Mouse (Mus musculus) heart, postnatal 36 days (tissue): Measurements from ENCODE around the gene 1810009A15Rik. TPM values are rescaled to one million over a fixed set of nuclear protein-coding genes. Genes with fewer than 3 reads are reported as not detected.
"Not testable (repeated sequence)": the region's sequence is repeated elsewhere in the genome, so short reads cannot be mapped to it uniquely, and the experiment has no call there.

ENCODE experiments used
- DNase-seq, 2 experiments: peaks; one replicate each; pipeline ENCODE4 v3.0.0; 2021 to 2022
- intact Hi-C: fragments of 180-260 bp; cut with DNase I; formaldehyde crosslinking; loops from one replicate; pipeline ENCODE4 v1.15.1; 2025
- total RNA-seq, 2 experiments: library from RNA; stranded (reverse); gene quantifications; 2 replicates each; pipeline ENCODE4 v1.2.3; 2021

The 1810009A15Rik gene
- 10 to 100 TPM; 18.7 to 20.4 TPM for total RNA-seq

GRCm38 (mm10) chr19:8888511-8889385, at the start of gene 1810009A15Rik, which contains the start of gene Gm49416:
Gene 1810009A15Rik, plus strand, starts transcription at chr19:8888853.
Gene Gm49416, plus strand, starts transcription at chr19:8888926.
- peak; percentile 92 to 93 for DNase-seq
- intact Hi-C loops = no loop called here

GRCm38 (mm10) chr19:8839103-8839907, 49.3 kb upstream of the 1810009A15Rik start, which contains the start of gene Gng3:
Gene Gng3, minus strand, starts transcription at chr19:8839194.
- DNase-seq = no peak
- intact Hi-C loops = no loop called here

- intact Hi-C loops = no loop called here
- peak; percentile 73 to 74 for DNase-seq
Observed at GRCm38 (mm10) chr19:8839908-8840791, 48.5 kb upstream of the 1810009A15Rik start.

- no peak for DNase-seq
- intact Hi-C loops = no loop called here
Observed at GRCm38 (mm10) chr19:8841012-8841411, 47.6 kb upstream of the 1810009A15Rik start.

GRCm38 (mm10) chr19:8842961-8843360, 45.7 kb upstream of the 1810009A15Rik start:
- intact Hi-C loops = no loop called here
- no peak for DNase-seq

GRCm38 (mm10) chr19:8844371-8845129, 44.1 kb upstream of the 1810009A15Rik start:
- DNase-seq = peak; percentile 76 to 83
- intact Hi-C loops = loop anchor here (1.0 kb wide), 1 partner anchor 266 kb away; no protein-coding TSS in a partner anchor

GRCm38 (mm10) chr19:8848356-8848755, 40.3 kb upstream of the 1810009A15Rik start:
- intact Hi-C loops = no loop called here
- no peak for DNase-seq

GRCm38 (mm10) chr19:8850402-8850901, 38.2 kb upstream of the 1810009A15Rik start, which contains the start of gene Lrrn4cl:
Gene Lrrn4cl, plus strand, starts transcription at chr19:8850768.
- intact Hi-C loops = no loop called here

GRCm38 (mm10) chr19:8851639-8852038, 37.0 kb upstream of the 1810009A15Rik start:
- DNase-seq = no peak
- intact Hi-C loops = no loop called here

More at GRCm38 (mm10) chr19:8850402-8850901, 38.2 kb upstream of the 1810009A15Rik start, which contains the start of gene Lrrn4cl:
- no peak for DNase-seq

- DNase-seq = peak in 1 of 2 experiments; percentile 39
- intact Hi-C loops = no loop called here
Observed at GRCm38 (mm10) chr19:8852236-8852928, 36.3 kb upstream of the 1810009A15Rik start.

GRCm38 (mm10) chr19:8853117-8853516, 35.5 kb upstream of the 1810009A15Rik start:
- intact Hi-C loops = no loop called here
- DNase-seq = no peak

- intact Hi-C loops = loop anchor here (2.0 kb wide), 1 partner anchor 253 kb away; no protein-coding TSS in a partner anchor
- DNase-seq = peak in 1 of 2 experiments; percentile 49
Observed at GRCm38 (mm10) chr19:8857689-8858088, 31.0 kb upstream of the 1810009A15Rik start.

GRCm38 (mm10) chr19:8859018-8859417, 29.6 kb upstream of the 1810009A15Rik start:
- intact Hi-C loops = loop anchor here (2.0 kb wide), 1 partner anchor 252 kb away; no protein-coding TSS in a partner anchor
- DNase-seq = no peak

- DNase-seq = no peak
- intact Hi-C loops = no loop called here
Observed at GRCm38 (mm10) chr19:8864265-8864664, 24.4 kb upstream of the 1810009A15Rik start.

- intact Hi-C loops, DNase-seq: not testable (repeated sequence)
Observed at GRCm38 (mm10) chr19:8870381-8870780, 18.3 kb upstream of the 1810009A15Rik start.

- intact Hi-C loops = no loop called here
- peak in 1 of 2 experiments; percentile 16 for DNase-seq
Observed at GRCm38 (mm10) chr19:8870838-8871237, 17.8 kb upstream of the 1810009A15Rik start.

- DNase-seq = peak; percentile 97 to 98
- intact Hi-C loops = no loop called here
Observed at GRCm38 (mm10) chr19:8871267-8872186, 17.1 kb upstream of the 1810009A15Rik start, which contains the start of gene Ubxn1. Gene Ubxn1, plus strand, starts transcription at chr19:8871496.
